Mouse (Mus musculus) small intestine, adult 2 months (tissue): ENCODE results near the gene Rapgef2.

Experiments
- CTCF ChIP-seq: fragments of 200-500 bp; IDR thresholded peaks from 2 replicates; pipeline ENCODE4 v1.5.1; 2012; ENCODE audit warnings: low read depth, mild to moderate bottlenecking, control low read depth, inconsistent platforms, low read length, moderate library complexity, mixed read lengths; ENCODE audit not compliant: insufficient replicate concordance, insufficient read length; ENCODE audit errors: extremely low read depth
- POLR2A ChIP-seq: fragments of 200-500 bp; IDR thresholded peaks from 2 replicates; pipeline ENCODE4 v1.6.1; 2012; ENCODE audit warnings: low read depth, mild to moderate bottlenecking, control low read depth, inconsistent platforms, low read length, moderate library complexity

GRCm38 (mm10) chr3:79269872-79270271, 16.4 kb downstream of the Rapgef2 start:
- TF ChIP-seq CTCF, result no peak
- no peak for TF ChIP-seq POLR2A
